Mouse (Mus musculus): ENCODE results near the gene Thpo.

DNA sequence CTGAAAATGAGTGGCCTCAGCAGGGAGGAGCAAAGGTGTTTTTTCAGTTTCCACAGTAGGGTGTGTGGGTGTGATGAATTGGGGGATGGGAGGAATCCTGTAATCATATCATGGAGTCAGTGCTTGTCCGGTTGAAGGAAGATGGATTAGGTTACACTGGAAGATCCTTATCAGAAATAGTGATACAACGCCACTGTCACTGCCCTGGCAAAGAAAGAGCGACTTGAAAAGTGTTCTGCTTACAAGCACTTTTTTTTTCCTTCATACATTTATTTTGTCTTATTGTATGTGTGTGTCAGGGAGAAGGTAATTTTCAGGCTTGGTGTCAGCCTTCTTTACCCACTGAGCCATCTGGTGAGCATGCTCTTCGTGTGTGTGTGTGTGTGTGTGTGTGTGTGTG lies 11.6 kb downstream of the Thpo start:
- TF ChIP-seq CTCF (IDR thresholded peaks at IDR 0.05) (no peak), EP300 (IDR thresholded peaks at IDR 0.05; ENCODE audit: insufficient read depth, low read depth, low read length) (no peak), POLR2A (IDR thresholded peaks at IDR 0.05; ENCODE audit: insufficient read depth, low read depth, low read length) (no peak)
